Mouse (Mus musculus) erythroblast, embryonic 14.5 days (primary cell): ENCODE measurements around the gene Dnah9. TPM values are rescaled to one million over a fixed set of nuclear protein-coding genes. Genes with fewer than 3 reads are reported as not detected.

Source experiments
- H3K27me3 ChIP-seq: 2 replicates; pipeline ENCODE4 v1.6.1; 2012; ENCODE audit warnings: inconsistent platforms; ENCODE audit not compliant: control insufficient read depth
- H3K36me3 ChIP-seq: 2 replicates; pipeline ENCODE4 v1.6.1; 2012; ENCODE audit warnings: mild to moderate bottlenecking, inconsistent platforms; ENCODE audit not compliant: control insufficient read depth
- H3K4me1 ChIP-seq: 2 replicates; pipeline ENCODE4 v1.6.1; 2012; ENCODE audit warnings: inconsistent platforms; ENCODE audit not compliant: control insufficient read depth
- H3K4me3 ChIP-seq: replicated peaks from 2 replicates; pipeline ENCODE3; 2012; ENCODE audit warnings: moderate library complexity, mild to moderate bottlenecking, inconsistent platforms
- H3K9me3 ChIP-seq: 2 replicates; pipeline ENCODE4 v1.6.1; 2012; ENCODE audit warnings: low read length, inconsistent platforms, mixed read lengths; ENCODE audit not compliant: control insufficient read depth
- GATA1 ChIP-seq: IDR thresholded peaks from 2 replicates; pipeline ENCODE4 v1.6.1; 2012; ENCODE audit warnings: low read length, inconsistent platforms, mixed read lengths
- TAL1 ChIP-seq: IDR thresholded peaks from 3 replicates; pipeline ENCODE4 v1.6.1; 2012; ENCODE audit warnings: low read length, inconsistent platforms, mixed read lengths
- polyA plus RNA-seq: library from polyadenylated mRNA; stranded (reverse); fragments of >175 nt; gene quantifications from 2 replicates; pipeline ENCODE4 v1.2.3, GENCODE M21; 2012

Dnah9 gene
- polyA plus RNA-seq, 1 experiment = not detected

GRCm38 (mm10) chr11:65814381-65814780, 354.0 kb downstream of the Dnah9 start:
- H3K27me3 ChIP-seq = no peaks in the 10 kb centered on the region
- H3K4me1 ChIP-seq = peaks cover 8% of the 10 kb centered on the region
- no peaks in the 10 kb centered on the region for H3K9me3 ChIP-seq
- H3K36me3 ChIP-seq = peaks cover 53% of the 10 kb centered on the region
- TF ChIP-seq GATA1 (no peak), TAL1 (no peak)
- no peak overlapping the region for H3K4me3 ChIP-seq

DNA sequence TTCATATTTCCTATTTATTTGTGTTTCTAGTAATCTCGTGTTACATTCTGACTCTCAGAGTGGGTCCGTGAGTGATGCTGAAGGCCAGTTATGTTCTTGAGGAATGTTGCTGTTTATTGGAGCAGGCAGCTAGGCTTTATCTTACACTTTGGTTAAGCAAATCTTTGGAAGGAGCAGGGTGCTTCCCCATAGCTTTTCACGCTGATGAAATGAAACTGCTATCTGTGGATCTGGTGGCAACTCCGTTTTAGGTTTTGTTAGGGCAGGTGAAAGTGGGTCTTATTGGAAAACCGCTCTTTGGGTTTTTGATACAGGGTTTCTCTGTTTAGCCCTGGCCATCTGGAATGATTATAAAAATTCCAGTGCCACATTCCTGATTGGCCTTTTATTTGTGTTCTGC, 356.3 kb downstream of the Dnah9 start:
- Histone ChIP-seq H3K36me3 (peaks cover 36% of the 10 kb centered on the region), H3K4me3 (no peak overlapping the region), H3K9me3 (no peaks in the 10 kb centered on the region), H3K27me3 (no peaks in the 10 kb centered on the region), H3K4me1 (peaks cover 23% of the 10 kb centered on the region)
- TF ChIP-seq GATA1 (no peak), TAL1 (no peak)

- Histone ChIP-seq H3K4me1 (peaks cover 39% of the 10 kb centered on the region), H3K9me3 (no peaks in the 10 kb centered on the region), H3K27me3 (no peaks in the 10 kb centered on the region), H3K36me3 (peaks cover 4% of the 10 kb centered on the region), H3K4me3 (peak overlapping the region; percentile 99)
- TF ChIP-seq TAL1 (no peak), GATA1 (no peak)
Observed at GRCm38 (mm10) chr11:65807601-65808000, 360.8 kb downstream of the Dnah9 start.

- Histone ChIP-seq H3K9me3 (no peaks in the 10 kb centered on the region), H3K27me3 (no peaks in the 10 kb centered on the region), H3K4me1 (peaks cover 34% of the 10 kb centered on the region), H3K36me3 (peaks cover 4% of the 10 kb centered on the region), H3K4me3 (peak within 1 kb of the TSS; percentile 99)
- no peak for TF ChIP-seq TAL1
- no peak for TF ChIP-seq GATA1
Observed at GRCm38 (mm10) chr11:65806909-65807504, 361.3 kb downstream of the Dnah9 start, which contains the start of gene Zkscan6. Gene Zkscan6 (plus strand): TSS chr11:65807175.

- peaks cover 34% of the 10 kb centered on the region for H3K4me1 ChIP-seq
- peak overlapping the region; percentile 99 for H3K4me3 ChIP-seq
- peaks cover 2% of the 10 kb centered on the region; the same call in 1 of the 2 replicates for H3K36me3 ChIP-seq
- no peak for TF ChIP-seq TAL1
- TF ChIP-seq GATA1 = no peak
- H3K9me3 ChIP-seq = no peaks in the 10 kb centered on the region
- H3K27me3 ChIP-seq = no peaks in the 10 kb centered on the region
Observed at GRCm38 (mm10) chr11:65806321-65806904, 361.9 kb downstream of the Dnah9 start.

GRCm38 (mm10) chr11:65801899-65802298, 366.5 kb downstream of the Dnah9 start:
- Histone ChIP-seq H3K9me3 (no peaks in the 10 kb centered on the region), H3K4me1 (peaks cover 16% of the 10 kb centered on the region), H3K4me3 (no peak overlapping the region), H3K36me3 (no peaks in the 10 kb centered on the region), H3K27me3 (no peaks in the 10 kb centered on the region)
- TF ChIP-seq GATA1 (no peak), TAL1 (no peak)

DNA sequence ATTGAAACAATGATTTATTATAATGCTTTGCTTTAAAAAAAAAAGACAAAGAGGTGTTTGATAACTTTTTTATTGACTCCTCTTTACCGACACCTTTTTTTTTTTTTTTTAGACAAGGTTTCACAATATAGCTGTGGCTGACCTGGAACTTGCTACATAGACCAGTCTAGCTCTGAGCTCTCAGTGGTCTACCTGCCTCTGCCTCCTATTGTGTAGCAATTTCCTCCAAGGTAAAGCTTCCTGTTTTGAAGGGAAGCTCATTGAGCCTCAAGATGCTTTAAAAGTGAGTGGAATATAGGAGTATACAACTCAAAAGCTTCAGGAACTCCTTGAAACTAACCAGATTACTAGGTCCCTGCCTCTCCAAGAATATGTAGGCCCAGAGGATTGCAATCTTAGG, 372.5 kb downstream of the Dnah9 start:
- TF ChIP-seq GATA1 (no peak), TAL1 (no peak)
- H3K4me1 ChIP-seq = peaks cover 20% of the 10 kb centered on the region
- H3K36me3 ChIP-seq = no peaks in the 10 kb centered on the region
- no peaks in the 10 kb centered on the region for H3K27me3 ChIP-seq
- no peaks in the 10 kb centered on the region for H3K9me3 ChIP-seq
- no peak overlapping the region for H3K4me3 ChIP-seq

DNA sequence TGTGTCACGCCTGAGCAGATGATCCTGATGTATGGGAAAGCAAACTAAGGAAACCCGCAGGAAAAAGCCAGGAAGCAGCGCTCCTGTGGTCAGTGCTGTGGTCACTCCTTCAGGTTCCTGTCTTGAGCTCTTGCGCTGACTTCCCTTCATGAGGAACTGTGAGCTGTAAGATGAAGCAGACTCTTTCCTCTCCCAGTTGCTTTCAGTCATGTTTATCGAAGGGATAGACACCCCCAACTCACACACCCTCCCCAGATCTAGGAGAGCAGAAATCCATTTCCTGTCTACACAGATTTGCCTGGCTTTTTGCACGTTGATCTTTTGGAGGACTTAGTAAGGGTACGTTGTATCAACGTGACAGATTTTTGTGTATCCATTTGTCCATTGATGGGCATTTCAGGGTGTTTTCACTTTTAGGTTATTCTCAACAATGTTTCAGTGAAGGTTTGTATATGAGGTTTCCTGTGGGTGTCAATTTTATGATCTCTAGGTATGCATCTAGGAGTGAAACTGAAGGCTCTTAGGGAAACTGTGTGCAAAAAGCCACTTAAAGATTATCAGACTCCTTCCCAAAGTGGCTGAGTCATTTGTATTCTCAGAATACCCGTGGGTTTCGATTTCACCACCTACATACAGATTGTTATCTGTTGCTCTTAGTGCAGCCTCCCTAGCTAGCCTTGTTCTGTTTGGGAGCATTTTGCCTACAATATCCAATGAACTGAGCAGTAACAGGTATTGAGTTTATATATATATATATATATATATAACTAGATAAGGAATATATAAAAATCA, 373.7 kb downstream of the Dnah9 start:
- Histone ChIP-seq H3K36me3 (no peaks in the 10 kb centered on the region), H3K9me3 (no peaks in the 10 kb centered on the region), H3K27me3 (no peaks in the 10 kb centered on the region), H3K4me1 (peaks cover 26% of the 10 kb centered on the region), H3K4me3 (peak overlapping the region; percentile 42)
- TF ChIP-seq GATA1 (peak; percentile 55; the same call in 1 of the 2 replicates), TAL1 (no peak)

- Histone ChIP-seq H3K36me3 (peaks cover 17% of the 10 kb centered on the region), H3K4me1 (peaks cover 50% of the 10 kb centered on the region), H3K9me3 (no peaks in the 10 kb centered on the region), H3K27me3 (no peaks in the 10 kb centered on the region), H3K4me3 (peak within 1 kb of the TSS; percentile 93)
- TF ChIP-seq TAL1 (no peak), GATA1 (no peak)
Observed at GRCm38 (mm10) chr11:65788154-65788553, 380.2 kb downstream of the Dnah9 start, which contains the start of gene Map2k4. Gene Map2k4 (minus strand): TSS chr11:65788297.
